Mouse (Mus musculus) urinary bladder, postnatal 36 days (tissue): ENCODE results near the gene Olfr282.

Experiments
- DNase-seq, 2 experiments: peaks; one replicate each; pipeline ENCODE4 v3.0.0; 2022; ENCODE audit warnings: low spot score in 2 of 2, mixed read lengths in 1 of 2

The Olfr282 gene

DNA sequence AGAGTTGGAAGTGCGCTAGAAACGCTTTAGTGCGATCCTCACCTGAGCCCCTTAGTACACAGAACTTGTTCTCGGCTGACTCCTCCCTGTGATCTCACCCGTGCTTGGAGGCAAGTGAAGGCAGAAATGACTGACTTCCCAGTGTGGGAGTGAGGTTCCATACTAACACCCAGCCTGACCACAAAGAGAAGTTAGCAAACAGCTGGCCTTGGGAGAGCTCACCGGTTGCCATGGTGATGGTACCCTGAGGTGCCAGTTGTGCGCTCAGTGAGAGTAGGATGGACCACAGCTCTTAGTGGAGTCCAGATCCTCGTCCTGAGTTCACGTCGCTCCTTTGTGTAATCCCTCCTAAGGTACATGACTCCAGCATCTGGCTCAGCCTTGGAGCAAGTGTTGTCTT is 43.9 kb downstream of the Olfr282 start:
- DNase-seq, result no peak

DNA sequence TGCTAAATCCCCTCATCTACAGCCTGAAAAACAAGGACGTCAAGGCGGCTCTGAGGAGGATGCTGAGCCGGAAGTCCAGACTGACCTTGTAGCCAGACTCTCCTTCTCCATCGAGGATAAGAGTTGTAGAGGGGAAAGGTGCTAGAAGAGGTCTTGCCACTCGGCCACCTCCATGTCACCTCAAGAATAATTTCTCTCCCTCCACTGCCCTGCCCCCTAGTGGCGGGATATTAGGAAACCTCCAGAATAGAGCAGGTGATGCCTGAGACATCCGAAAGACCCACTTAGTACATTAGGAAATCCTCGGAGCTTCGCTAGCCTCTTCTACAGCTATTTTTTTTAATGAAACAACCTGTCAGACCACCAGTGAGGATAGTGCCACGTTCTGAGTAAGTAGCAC is 44.4 kb downstream of the Olfr282 start:
- DNase-seq, result peak; percentile 25 to 33

DNA sequence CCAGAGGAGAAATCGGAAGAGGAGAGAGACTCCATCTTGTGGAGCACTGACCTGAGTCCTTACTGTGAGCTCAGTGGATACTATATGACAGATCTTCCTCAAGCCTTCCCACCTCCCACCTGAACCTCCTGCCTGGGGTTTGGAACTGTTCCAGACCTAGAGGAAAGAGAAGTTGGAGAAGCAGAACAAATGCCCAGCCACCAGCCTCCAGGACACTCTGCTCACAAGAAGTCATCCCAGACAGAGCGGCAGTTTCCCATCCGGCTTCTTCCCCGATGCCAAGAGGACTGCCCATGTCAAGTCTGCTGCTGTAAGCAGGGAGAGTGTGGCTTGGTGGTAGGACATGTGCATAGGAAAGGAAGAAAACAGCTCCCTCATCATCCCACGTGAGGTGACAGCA is 45.3 kb downstream of the Olfr282 start:
- no peak for DNase-seq

DNA sequence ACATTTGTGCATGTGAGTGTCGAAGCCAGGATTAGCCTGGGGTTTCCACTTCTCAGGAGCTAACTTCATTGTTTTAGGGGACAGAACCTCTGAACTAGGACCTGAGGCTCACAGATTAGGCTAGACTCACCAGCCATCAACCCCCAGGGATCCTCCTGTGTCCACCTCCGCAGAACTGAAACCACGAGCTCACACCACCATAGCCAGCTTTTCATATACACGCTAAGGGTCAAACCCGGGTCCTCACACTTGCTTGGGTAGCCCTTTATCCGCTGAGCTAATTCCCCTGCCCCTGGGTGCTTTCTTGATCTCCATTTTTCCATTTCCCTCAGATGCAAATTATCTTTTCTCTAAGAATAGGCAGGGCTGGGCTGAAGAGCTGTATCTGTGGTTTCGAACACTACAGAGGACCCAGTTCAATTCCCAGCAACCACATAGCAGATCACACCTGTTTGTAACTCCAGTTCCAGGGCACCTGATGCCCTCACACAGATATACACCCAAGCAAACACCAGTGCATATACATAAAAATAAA is 48.6 kb downstream of the Olfr282 start:
- DNase-seq, result no peak

DNA sequence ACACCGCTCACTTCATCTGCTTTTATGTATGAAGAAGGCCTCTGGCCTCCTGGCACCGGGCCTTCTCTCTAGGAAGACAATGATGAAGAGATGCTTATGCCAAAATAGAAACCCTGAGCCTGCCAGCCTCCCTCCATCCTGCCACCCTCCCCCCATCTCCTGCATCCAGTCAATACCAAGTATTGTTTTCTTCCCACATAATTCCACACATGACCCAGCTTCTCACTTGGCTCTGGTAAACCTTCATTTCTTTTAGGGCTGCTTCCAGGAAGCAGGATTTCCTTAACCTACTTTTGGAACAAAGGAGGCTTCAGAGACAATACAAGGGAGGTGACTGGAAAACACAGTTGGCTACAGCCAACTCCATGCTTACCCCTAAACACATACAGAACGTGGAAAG is 51.7 kb downstream of the Olfr282 start, which contains the start of gene Lalba:
Gene Lalba, minus strand, starts transcription at position 21 of the 400 bp plus-strand sequence.
- DNase-seq, result no peak

DNA sequence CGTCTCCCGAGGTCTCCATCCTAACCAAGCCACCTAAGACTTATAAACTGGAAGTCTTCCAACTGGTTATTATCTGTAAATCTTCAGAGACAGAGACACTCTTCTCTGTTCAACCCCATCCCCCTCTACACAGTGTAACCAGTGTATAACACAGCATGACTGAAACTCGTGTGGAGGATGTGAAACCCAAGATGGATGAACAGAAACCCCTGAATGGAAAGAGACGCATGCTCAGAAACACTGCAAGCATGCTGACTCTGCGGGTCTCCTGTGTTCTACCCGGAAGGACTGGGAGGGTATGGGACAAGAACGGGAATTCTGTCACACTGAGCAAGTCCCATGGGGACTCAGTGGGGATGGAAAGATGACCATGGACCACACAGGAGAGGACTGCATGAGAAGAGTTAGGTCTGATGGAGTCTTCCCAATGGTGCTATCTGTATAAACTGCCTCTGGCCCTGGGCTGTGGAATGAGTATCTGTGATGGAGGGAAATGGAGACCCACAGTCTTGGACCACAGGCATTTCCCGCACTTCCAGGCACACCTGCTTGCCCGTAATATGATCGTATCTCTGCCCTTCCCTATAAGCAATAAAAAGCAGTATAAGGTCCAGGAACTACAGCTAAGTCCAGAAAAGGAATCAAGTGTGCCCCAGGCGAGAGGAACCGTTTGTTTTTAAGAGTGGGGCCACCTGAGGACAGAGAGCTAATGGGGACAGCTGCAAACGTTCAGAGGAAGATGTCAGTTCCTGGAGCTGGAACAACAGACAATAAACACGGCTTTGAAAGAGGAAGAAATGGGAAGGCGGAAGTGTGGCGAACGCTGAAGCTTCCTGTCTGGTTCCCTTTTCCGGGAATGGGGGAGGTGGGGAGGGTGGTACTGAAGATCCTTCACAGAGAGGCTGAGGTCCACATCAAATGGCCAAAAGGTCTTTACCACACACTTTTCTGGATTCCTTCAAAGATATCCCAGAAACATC is 53.2 kb downstream of the Olfr282 start:
- DNase-seq, result peak; percentile 19 to 23

DNA sequence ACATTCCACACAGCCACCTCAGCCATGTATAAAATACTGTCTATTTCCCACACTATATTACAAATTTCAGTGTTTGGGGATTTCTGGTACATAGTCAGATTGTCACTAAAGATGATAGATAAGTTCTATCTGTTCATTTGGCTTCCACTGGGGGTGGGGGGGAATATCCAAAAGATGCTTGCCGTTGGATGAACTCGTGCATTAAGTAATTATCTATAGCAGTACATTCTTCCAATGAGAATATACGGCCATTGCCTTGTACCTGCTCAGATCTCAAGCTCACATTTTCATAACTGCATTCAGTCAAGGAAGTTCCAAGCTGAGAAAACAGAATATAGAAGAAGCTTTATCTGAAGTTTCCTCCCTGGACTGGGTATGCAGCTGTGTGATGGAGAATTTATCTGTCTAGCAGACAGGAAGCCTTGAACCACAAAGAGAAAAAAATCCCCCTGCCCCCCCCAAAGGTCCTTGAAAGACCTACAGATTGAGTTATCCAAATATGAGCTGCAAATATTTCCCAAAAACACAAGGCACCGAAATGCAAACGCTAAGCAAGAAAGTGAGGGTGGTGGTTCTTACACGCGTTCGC is 55.5 kb downstream of the Olfr282 start:
- DNase-seq, result no peak
